Comparison of ENCODE assay signal across 9 mouse cellular contexts in genomic region chr10:79917532-79918100, GRCm38 (mm10). TPM values are rescaled to one million over a fixed set of nuclear protein-coding genes. Genes with fewer than 3 reads are reported as not detected.
DNase-seq lines count a peak whose midpoint lies in the region; ATAC-seq and TF ChIP-seq lines count a peak whose summit lies in the region.
"Had no signal": no experiment of that assay in that cellular context is flagged by ENCODE, and none has a peak within 500 bp of the region (broad histone marks: within the 10 kb centered on the region; RNA-seq: fewer than 3 reads in every experiment).

No protein-coding gene starts in this region.

- peak overlapping the region; percentile 97 for H3K27ac ChIP-seq in gastrocnemius, adult 2 months
- no peak overlapping the region for H3K27ac ChIP-seq in forebrain, postnatal 0 days (ENCODE audit: low read depth, low read length)
- H3K27ac ChIP-seq in liver, embryonic 14.5 days: no peak overlapping the region

- no peaks in the 10 kb centered on the region; the same call in 1 of the 2 replicates for H3K36me3 ChIP-seq in E14TG2a.4 (ENCODE audit: insufficient read depth, low read length)
- no peaks in the 10 kb centered on the region for H3K36me3 ChIP-seq in forebrain, postnatal 0 days (ENCODE audit: insufficient read depth)
- H3K36me3 ChIP-seq in liver, embryonic 14.5 days (replicated peaks; ENCODE audit: control insufficient read depth, insufficient read depth, low read depth): no peaks in the 10 kb centered on the region

- H3K4me1 ChIP-seq in E14TG2a.4 (replicated peaks; ENCODE audit: low read depth, low read length): peaks cover 74% of the 10 kb centered on the region
- peaks cover 14% of the 10 kb centered on the region for H3K4me1 ChIP-seq in forebrain, postnatal 0 days (ENCODE audit: insufficient read depth)
- H3K4me1 ChIP-seq in liver, embryonic 14.5 days (replicated peaks; ENCODE audit: control insufficient read depth in 2 of 2, insufficient read depth in 2 of 2, low read length in 1 of 2): peaks cover 23 to 29% of the 10 kb centered on the region in 2 experiments

- intact Hi-C loops in gastrocnemius, adult 2 months (cut with DNase I): no loop called here

- peak overlapping the region; percentile 95 for H3K4me3 ChIP-seq in gastrocnemius, adult 2 months
- peak overlapping the region; percentile 84 for H3K4me3 ChIP-seq in E14TG2a.4 (replicated peaks; ENCODE audit: low read length)
- H3K4me3 ChIP-seq in forebrain, postnatal 0 days (ENCODE audit: low read depth, low read length): peak overlapping the region; percentile 75; the same call in 1 of the 2 replicates
- peak overlapping the region in 1 of 2 experiments; percentile 69; a peak in 1 of 4 replicates for H3K4me3 ChIP-seq in liver, embryonic 14.5 days (ENCODE audit: insufficient read depth in 1 of 2, low read depth in 2 of 2, low read length in 2 of 2)

- H3K27me3 ChIP-seq in E14TG2a.4 (ENCODE audit: insufficient read depth, low read length): peaks cover 53% of the 10 kb centered on the region
- H3K27me3 ChIP-seq in forebrain, postnatal 0 days (ENCODE audit: insufficient read depth, low read length): peaks cover 47% of the 10 kb centered on the region
- peaks cover 49% of the 10 kb centered on the region for H3K27me3 ChIP-seq in liver, embryonic 14.5 days (ENCODE audit: control insufficient read depth, insufficient read depth, low read length)

- no peak for TF ChIP-seq CTCF in gastrocnemius, adult 2 months (IDR thresholded peaks at IDR 0.05)
- TF ChIP-seq CTCF in E14TG2a.4 (conservative IDR thresholded peaks at IDR 0.05; ENCODE audit: low read length): no peak
- TF ChIP-seq CTCF in forebrain, postnatal 0 days (IDR thresholded peaks at IDR 0.05; ENCODE audit: low read depth): no peak
- TF ChIP-seq CTCF in liver, embryonic 14.5 days (IDR thresholded peaks at IDR 0.05; ENCODE audit: low read depth): no peak

- peak overlapping the region; percentile 94 for H3K4me2 ChIP-seq in forebrain, postnatal 0 days (ENCODE audit: low read depth)
- H3K4me2 ChIP-seq in liver, embryonic 14.5 days (ENCODE audit: low read depth): peak overlapping the region; percentile 94

- H3K9ac ChIP-seq in forebrain, postnatal 0 days: peak overlapping the region; percentile 91
- peak overlapping the region; percentile 83; the same call in 1 of the 2 replicates for H3K9ac ChIP-seq in liver, embryonic 14.5 days (replicated peaks)

- H3K9me3 ChIP-seq in E14TG2a.4 (ENCODE audit: low read length): no peaks in the 10 kb centered on the region
- no peaks in the 10 kb centered on the region for H3K9me3 ChIP-seq in forebrain, postnatal 0 days (ENCODE audit: low read length)
- no peaks in the 10 kb centered on the region for H3K9me3 ChIP-seq in liver, embryonic 14.5 days (ENCODE audit: control insufficient read depth, low read length)

- no peak for ATAC-seq in forebrain, postnatal 0 days
- ATAC-seq in liver, embryonic 14.5 days (ENCODE audit: insufficient read depth): no peak

- no peak for TF ChIP-seq EP300 in liver, embryonic 14.5 days (IDR thresholded peaks at IDR 0.05; ENCODE audit: low read depth)

- whole genome bisulfite sequencing in forebrain, postnatal 0 days: 58% methylated on average over 5 of the region's 5 CpGs
- 67% methylated on average over 5 of the region's 5 CpGs for WGBS in liver, embryonic 14.5 days (ENCODE audit: insufficient replicate concordance)

- DNase-seq in gastrocnemius, adult 2 months: no peak
- no peak for DNase-seq in gastrocnemius, postnatal 25 days
- DNase-seq in forebrain, postnatal 0 days: no peak
- no peak for DNase-seq in liver, embryonic 14.5 days (ENCODE audit: low read depth in 3 of 3, low spot score in 3 of 3)
- no peak for DNase-seq in adrenal gland, adult 18-20 months (ENCODE audit: low spot score in 2 of 2)
- no peak for DNase-seq in natural killer cell, adult 2 months (ENCODE audit: low spot score in 2 of 2)
- no peak for DNase-seq in adrenal gland, postnatal 25 days

RNA-seq across cellular contexts. Expression of gene Kiss1r, which starts 0.8 kb away (rescaled TPM):
- under 1 TPM; 0.17 to 0.23 TPM for total RNA-seq in gastrocnemius, adult 2 months (2021)
- under 1 TPM; 0.18 to 0.29 TPM for total RNA-seq in gastrocnemius, postnatal 25 days (2021)
- 4.2 and 5.4 TPM in 2 replicates for total RNA-seq in forebrain, postnatal 0 days (2014; rRNA removed)
- 3.4 and 3.6 TPM in 2 replicates for polyA plus RNA-seq in forebrain, postnatal 0 days (2015; fragmentation: Nextera tagmentation; extraction: Ambion mirVana)
- polyA plus RNA-seq in liver, embryonic 14.5 days (2012; rRNA removed): 0.17 and 0.30 TPM in 2 replicates
- 0.11 TPM in 1 of 2 replicates, not detected in the other for polyA plus RNA-seq in liver, embryonic 14.5 days (2014; fragmentation: Nextera tagmentation; extraction: Ambion mirVana)
- total RNA-seq in adrenal gland, adult 18-20 months (2021): 1 to 10 TPM; 1.0 to 2.2 TPM
- total RNA-seq in adrenal gland, postnatal 25 days (2021): 1.1 and 2.3 TPM in 2 replicates

RNA-seq across cellular contexts. Expression of gene R3hdm4, which starts 3.4 kb away (rescaled TPM):
- total RNA-seq in gastrocnemius, adult 2 months (2021): 100 to 1,000 TPM; 107 to 121 TPM
- total RNA-seq in gastrocnemius, postnatal 25 days (2021): 100 to 1,000 TPM; 103 to 113 TPM
- total RNA-seq in forebrain, postnatal 0 days (2014; rRNA removed): 117 and 129 TPM in 2 replicates
- polyA plus RNA-seq in forebrain, postnatal 0 days (2015; fragmentation: Nextera tagmentation; extraction: Ambion mirVana): 282 and 333 TPM in 2 replicates
- 34.7 and 41.4 TPM in 2 replicates for polyA plus RNA-seq in liver, embryonic 14.5 days (2012; rRNA removed)
- polyA plus RNA-seq in liver, embryonic 14.5 days (2014; fragmentation: Nextera tagmentation; extraction: Ambion mirVana): 38.5 and 46.0 TPM in 2 replicates
- 100 to 1,000 TPM in 1 of 2 experiments, 10 to 100 TPM in 1; 92.0 to 107 TPM for total RNA-seq in adrenal gland, adult 18-20 months (2021)
- total RNA-seq in adrenal gland, postnatal 25 days (2021): 85.5 and 98.9 TPM in 2 replicates

RNA-seq across cellular contexts. Expression of gene Gm26602, which starts 7.0 kb away (rescaled TPM):
- not detected for total RNA-seq in gastrocnemius, adult 2 months (2021)
- total RNA-seq in gastrocnemius, postnatal 25 days (2021): not detected
- total RNA-seq in forebrain, postnatal 0 days (2014; rRNA removed): not detected in 2 replicates
- polyA plus RNA-seq in forebrain, postnatal 0 days (2015; fragmentation: Nextera tagmentation; extraction: Ambion mirVana): 34.4 and 39.2 TPM in 2 replicates
- polyA plus RNA-seq in liver, embryonic 14.5 days (2012; rRNA removed): not detected in 2 replicates
- polyA plus RNA-seq in liver, embryonic 14.5 days (2014; fragmentation: Nextera tagmentation; extraction: Ambion mirVana): not detected in 2 replicates
- not detected for total RNA-seq in adrenal gland, adult 18-20 months (2021)
- total RNA-seq in adrenal gland, postnatal 25 days (2021): not detected in 2 replicates
- total RNA-seq: gastrocnemius, postnatal 36 days had no signal

RNA-seq across cellular contexts. Expression of gene Med16, which starts 8.9 kb away (rescaled TPM):
- total RNA-seq in gastrocnemius, adult 2 months (2021): 10 to 100 TPM; 32.6 to 37.2 TPM
- 10 to 100 TPM; 29.2 to 34.4 TPM for total RNA-seq in gastrocnemius, postnatal 25 days (2021)
- 47.0 and 60.9 TPM in 2 replicates for total RNA-seq in forebrain, postnatal 0 days (2014; rRNA removed)
- polyA plus RNA-seq in forebrain, postnatal 0 days (2015; fragmentation: Nextera tagmentation; extraction: Ambion mirVana): 46.1 and 56.0 TPM in 2 replicates
- 13.3 and 14.3 TPM in 2 replicates for polyA plus RNA-seq in liver, embryonic 14.5 days (2012; rRNA removed)
- polyA plus RNA-seq in liver, embryonic 14.5 days (2014; fragmentation: Nextera tagmentation; extraction: Ambion mirVana): 10.0 and 12.0 TPM in 2 replicates
- 10 to 100 TPM; 32.7 to 40.7 TPM for total RNA-seq in adrenal gland, adult 18-20 months (2021)
- total RNA-seq in adrenal gland, postnatal 25 days (2021): 36.0 and 49.2 TPM in 2 replicates

RNA-seq across cellular contexts. Expression of gene Arid3a, which starts 9.2 kb away (rescaled TPM):
- 1 to 10 TPM; 1.8 to 2.1 TPM for total RNA-seq in gastrocnemius, adult 2 months (2021)
- 1 to 10 TPM; 2.4 to 2.8 TPM for total RNA-seq in gastrocnemius, postnatal 25 days (2021)
- total RNA-seq in forebrain, postnatal 0 days (2014; rRNA removed): 7.1 and 7.9 TPM in 2 replicates
- 1.0 and 2.1 TPM in 2 replicates for polyA plus RNA-seq in forebrain, postnatal 0 days (2015; fragmentation: Nextera tagmentation; extraction: Ambion mirVana)
- polyA plus RNA-seq in liver, embryonic 14.5 days (2012; rRNA removed): 5.5 and 6.4 TPM in 2 replicates
- 3.4 and 3.9 TPM in 2 replicates for polyA plus RNA-seq in liver, embryonic 14.5 days (2014; fragmentation: Nextera tagmentation; extraction: Ambion mirVana)
- total RNA-seq in adrenal gland, adult 18-20 months (2021): 1 to 10 TPM; 3.6 to 4.3 TPM
- 5.2 and 5.8 TPM in 2 replicates for total RNA-seq in adrenal gland, postnatal 25 days (2021)
